Comparison of ENCODE assay signal across 7 mouse cellular contexts in the genomic region with DNA sequence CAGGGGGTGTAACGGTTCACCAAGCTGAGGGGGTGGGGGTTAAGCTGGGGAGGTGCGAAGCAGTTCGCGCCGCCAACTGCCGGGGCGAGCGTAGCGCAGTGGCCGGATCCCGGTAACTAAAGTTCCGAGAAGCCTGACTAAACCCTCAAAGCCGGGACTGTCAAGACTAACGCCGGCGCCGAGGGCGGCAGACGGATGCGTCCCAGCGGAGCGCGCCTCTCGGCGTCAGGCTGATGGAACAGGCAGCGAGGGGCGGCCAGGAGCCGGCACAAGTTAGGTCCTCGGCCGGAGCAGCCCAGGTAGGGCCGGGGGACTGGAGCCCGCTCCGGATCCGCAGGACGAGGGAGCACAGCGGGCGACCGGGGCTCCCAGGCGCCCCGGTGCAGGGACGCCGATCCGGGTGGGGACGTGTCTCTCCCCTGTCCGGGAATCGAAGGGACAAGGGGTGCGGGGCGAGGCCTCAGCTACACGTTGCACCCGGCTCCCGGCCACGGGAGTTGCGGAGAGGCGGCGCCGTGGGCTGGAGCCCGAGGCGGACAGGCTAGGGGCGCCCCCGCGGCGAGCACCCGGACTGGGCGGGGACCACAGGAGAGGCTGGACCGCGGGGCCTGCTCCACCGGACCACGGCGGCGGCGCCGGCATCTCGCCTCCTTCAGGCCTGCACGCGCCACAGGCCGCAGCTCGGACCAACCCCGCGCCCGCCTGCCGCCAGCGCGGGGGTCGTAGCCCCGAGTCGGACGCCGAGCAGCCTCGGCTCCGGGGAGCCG. TPM values are rescaled to one million over a fixed set of nuclear protein-coding genes. Genes with fewer than 3 reads are reported as not detected.
DNase-seq lines count a peak whose midpoint lies in the region; ATAC-seq and TF ChIP-seq lines count a peak whose summit lies in the region.

No protein-coding gene starts in this region.

- H3K4me2 ChIP-seq in intestine, embryonic 16.5 days (ENCODE audit: low read depth, low read length), result peak overlapping the region; percentile 66
- peak overlapping the region; percentile 78 for H3K4me2 ChIP-seq in limb, embryonic 13.5 days (replicated peaks)
- H3K4me2 ChIP-seq in midbrain, embryonic 14.5 days (ENCODE audit: low read length), result peak overlapping the region; percentile 97

- H3K36me3 ChIP-seq in intestine, embryonic 16.5 days (ENCODE audit: control insufficient read depth, insufficient read depth, low read length), result no peaks in the 10 kb centered on the region
- H3K36me3 ChIP-seq in limb, embryonic 13.5 days, result no peaks in the 10 kb centered on the region
- H3K36me3 ChIP-seq in midbrain, embryonic 14.5 days (ENCODE audit: control insufficient read depth, insufficient read depth, low read length), result no peaks in the 10 kb centered on the region
- H3K36me3 ChIP-seq in spleen, adult 2 months (ENCODE audit: control insufficient read depth, insufficient read depth, low read length), result 0 out of 2 replicates have a peak, but pooled peaks cover 1% of the 10 kb centered on the region

- H3K27me3 ChIP-seq in intestine, embryonic 16.5 days (replicated peaks; ENCODE audit: control insufficient read depth, insufficient read depth, low read length), result no peaks in the 10 kb centered on the region
- no peaks in the 10 kb centered on the region for H3K27me3 ChIP-seq in limb, embryonic 13.5 days
- no peaks in the 10 kb centered on the region for H3K27me3 ChIP-seq in midbrain, embryonic 14.5 days (ENCODE audit: control insufficient read depth, insufficient read depth, low read length)
- H3K27me3 ChIP-seq in spleen, adult 2 months (ENCODE audit: control insufficient read depth, insufficient read depth, low read length), result no peaks in the 10 kb centered on the region

- peak; percentile 61 for DNase-seq in adrenal gland, adult 8-10 months
- peak; percentile 84 for DNase-seq in embryo, embryonic 11 days
- peak; percentile 71 to 81 for DNase-seq in gastrocnemius, postnatal 4 days (ENCODE audit: low spot score in 2 of 2)
- peak; percentile 82 for DNase-seq in midbrain, embryonic 14.5 days
- peak in 1 of 2 experiments; percentile 47 for DNase-seq in spleen, adult 2 months (ENCODE audit: low read depth in 1 of 2, low spot score in 2 of 2)

- H3K9ac ChIP-seq in intestine, embryonic 16.5 days (ENCODE audit: low read depth, low read length), result peak overlapping the region; percentile 97
- peak overlapping the region; percentile 93 for H3K9ac ChIP-seq in limb, embryonic 13.5 days
- H3K9ac ChIP-seq in midbrain, embryonic 14.5 days (replicated peaks; ENCODE audit: low read length), result peak overlapping the region; percentile 96

- no peak for TF ChIP-seq POLR2A in spleen, adult 2 months (IDR thresholded peaks at IDR 0.05; ENCODE audit: low read depth, low read length)

- H3K27ac ChIP-seq in intestine, embryonic 16.5 days (ENCODE audit: low read length), result peak overlapping the region; percentile 97
- H3K27ac ChIP-seq in limb, embryonic 13.5 days, result peak overlapping the region; percentile 97
- peak overlapping the region; percentile 89 for H3K27ac ChIP-seq in midbrain, embryonic 14.5 days (replicated peaks; ENCODE audit: low read depth, low read length)
- H3K27ac ChIP-seq in spleen, adult 2 months (ENCODE audit: insufficient read depth, low read length), result peak overlapping the region; percentile 86

- H3K4me3 ChIP-seq in intestine, embryonic 16.5 days (ENCODE audit: low read length), result peak overlapping the region; percentile 85
- peak overlapping the region; percentile 92 for H3K4me3 ChIP-seq in limb, embryonic 13.5 days
- H3K4me3 ChIP-seq in midbrain, embryonic 14.5 days (replicated peaks; ENCODE audit: low read depth, low read length), result peak overlapping the region; percentile 90
- peak overlapping the region; percentile 98 for H3K4me3 ChIP-seq in spleen, adult 2 months (ENCODE audit: extremely low read depth, insufficient read depth, insufficient read length)

- peaks cover 30% of the 10 kb centered on the region for H3K4me1 ChIP-seq in intestine, embryonic 16.5 days (ENCODE audit: control insufficient read depth, insufficient read depth, low read length)
- peaks cover 38% of the 10 kb centered on the region for H3K4me1 ChIP-seq in limb, embryonic 13.5 days
- H3K4me1 ChIP-seq in midbrain, embryonic 14.5 days (ENCODE audit: control insufficient read depth, insufficient read depth, low read length), result peaks cover 12% of the 10 kb centered on the region; the same call in 1 of the 2 replicates
- H3K4me1 ChIP-seq in spleen, adult 2 months (ENCODE audit: control insufficient read depth, insufficient read depth, insufficient read length), result peaks cover 3% of the 10 kb centered on the region; the same call in 1 of the 2 replicates

- WGBS in intestine, embryonic 16.5 days, result under 1% methylated on average over 88 of the region's 91 CpGs
- under 1% methylated on average over 79 of the region's 91 CpGs for WGBS in limb, embryonic 13.5 days
- under 1% methylated on average over 90 of the region's 91 CpGs for WGBS in midbrain, embryonic 14.5 days
- WGBS in spleen, adult 2 months, result under 1% methylated on average over 85 of the region's 91 CpGs

- no peaks in the 10 kb centered on the region for H3K9me3 ChIP-seq in intestine, embryonic 16.5 days (ENCODE audit: control insufficient read depth, low read length)
- H3K9me3 ChIP-seq in limb, embryonic 13.5 days, result no peaks in the 10 kb centered on the region
- no peaks in the 10 kb centered on the region for H3K9me3 ChIP-seq in midbrain, embryonic 14.5 days (ENCODE audit: control insufficient read depth, low read length)

- peak; percentile 76 for ATAC-seq in intestine, embryonic 16.5 days
- ATAC-seq in limb, embryonic 13.5 days (ENCODE audit: low FRiP score, low read depth), result peak; percentile 75
- ATAC-seq in midbrain, embryonic 14.5 days (ENCODE audit: low FRiP score, low TSS enrichment), result peak; percentile 78

- no peak for TF ChIP-seq CTCF in spleen, adult 2 months (IDR thresholded peaks at IDR 0.05; ENCODE audit: extremely low read depth, insufficient read depth, insufficient read length, insufficient replicate concordance)

RNA-seq across cellular contexts. Expression of a gene that starts 1.0 kb away (rescaled TPM):
- 10 to 100 TPM; 11.3 to 14.2 (median 12.7) TPM for total RNA-seq in adrenal gland, adult 8-10 months (2022)
- total RNA-seq in gastrocnemius, postnatal 4 days (2021), result 1 to 10 TPM; 8.7 to 8.9 TPM
- 33.5 and 35.0 TPM in 2 replicates for polyA plus RNA-seq in intestine, embryonic 16.5 days (2015; fragmentation: Nextera tagmentation; extraction: Ambion mirVana)
- 12.5 and 13.1 TPM in 2 replicates for polyA plus RNA-seq in limb, embryonic 13.5 days (2015; fragmentation: Nextera tagmentation; extraction: Ambion mirVana)
- polyA plus RNA-seq in midbrain, embryonic 14.5 days (2014; fragmentation: Nextera tagmentation; extraction: Ambion mirVana), result 9.1 and 10.0 TPM in 2 replicates
- polyA plus RNA-seq in spleen, adult 2 months (2012; rRNA removed), result 1.9 and 2.0 TPM in 2 replicates
